Mouse (Mus musculus): Measurements from ENCODE around the gene Emc1. TPM values are rescaled to one million over a fixed set of nuclear protein-coding genes. Genes with fewer than 3 reads are reported as not detected.
"Not testable (repeated sequence)": the region's sequence is repeated elsewhere in the genome, so short reads cannot be mapped to it uniquely, and the experiment has no call there.

The Emc1 gene
- total RNA-seq, 2 experiments from 2014 or later, result 57.2 to 57.5 TPM

GRCm38 (mm10) chr4:139352832-139353231 is 445 bp downstream of the Emc1 start:
- no peak for DNase-seq (ENCODE audit: low spot score in 2 of 2)

GRCm38 (mm10) chr4:139357211-139357610 is 4.8 kb downstream of the Emc1 start:
- no peak for DNase-seq (ENCODE audit: low spot score in 2 of 2)

GRCm38 (mm10) chr4:139360761-139361548 is 8.6 kb downstream of the Emc1 start:
- no peak for DNase-seq (ENCODE audit: low spot score in 2 of 2)

GRCm38 (mm10) chr4:139367336-139367735 is 14.9 kb downstream of the Emc1 start:
- no peak for DNase-seq (ENCODE audit: low spot score in 2 of 2)

GRCm38 (mm10) chr4:139368038-139368437 is 15.7 kb downstream of the Emc1 start:
- no peak for DNase-seq (ENCODE audit: low spot score in 2 of 2)

- DNase-seq (ENCODE audit: low spot score in 2 of 2), result no peak
These were observed 20.7 kb downstream of the Emc1 start for GRCm38 (mm10) chr4:139373130-139373529.

- DNase-seq (ENCODE audit: low spot score in 2 of 2), result no peak
These were observed 21.1 kb downstream of the Emc1 start for GRCm38 (mm10) chr4:139373531-139373930.

GRCm38 (mm10) chr4:139379719-139380118 is 27.3 kb downstream of the Emc1 start:
- DNase-seq (ENCODE audit: low spot score in 2 of 2), result no peak

- DNase-seq (ENCODE audit: low spot score in 2 of 2), result peak; percentile 100
These were observed 27.9 kb downstream of the Emc1 start for GRCm38 (mm10) chr4:139380207-139380748.

GRCm38 (mm10) chr4:139380775-139381451 is 28.5 kb downstream of the Emc1 start:
- no peak for DNase-seq (ENCODE audit: low spot score in 2 of 2)

GRCm38 (mm10) chr4:139381452-139381845 is 29.1 kb downstream of the Emc1 start:
- DNase-seq (ENCODE audit: low spot score in 2 of 2), result no peak

- DNase-seq (ENCODE audit: low spot score in 2 of 2), result no peak
These were observed 29.8 kb downstream of the Emc1 start for GRCm38 (mm10) chr4:139382231-139382630.

GRCm38 (mm10) chr4:139385841-139386240 is 33.5 kb downstream of the Emc1 start:
- not testable (repeated sequence) for DNase-seq (ENCODE audit: low spot score in 2 of 2)

- no peak for DNase-seq (ENCODE audit: low spot score in 2 of 2)
These were observed 34.5 kb downstream of the Emc1 start for GRCm38 (mm10) chr4:139386869-139387319.

GRCm38 (mm10) chr4:139389557-139389956 is 37.2 kb downstream of the Emc1 start:
- no peak for DNase-seq (ENCODE audit: low spot score in 2 of 2)

GRCm38 (mm10) chr4:139395431-139395830 is 43.0 kb downstream of the Emc1 start:
- DNase-seq (ENCODE audit: low spot score in 2 of 2), result no peak

- DNase-seq (ENCODE audit: low spot score in 2 of 2), result no peak
These were observed 48.1 kb downstream of the Emc1 start for GRCm38 (mm10) chr4:139400487-139400886.

GRCm38 (mm10) chr4:139403214-139403613 is 50.8 kb downstream of the Emc1 start:
- no peak for DNase-seq (ENCODE audit: low spot score in 2 of 2)

- DNase-seq (ENCODE audit: low spot score in 2 of 2), result peak; percentile 33 to 53
These were observed 59.0 kb downstream of the Emc1 start for GRCm38 (mm10) chr4:139411351-139411750.

GRCm38 (mm10) chr4:139417868-139418267 is 65.5 kb downstream of the Emc1 start:
- no peak for DNase-seq (ENCODE audit: low spot score in 2 of 2)

- no peak for DNase-seq (ENCODE audit: low spot score in 2 of 2)
These were observed 69.2 kb downstream of the Emc1 start for GRCm38 (mm10) chr4:139421621-139422020.

GRCm38 (mm10) chr4:139422409-139422808 is 70.0 kb downstream of the Emc1 start:
- no peak for DNase-seq (ENCODE audit: low spot score in 2 of 2)

All from adrenal gland, adult 18-20 months (tissue).